Mouse (Mus musculus): ENCODE results near the gene Rai2.
"Not testable (repeated sequence)": the region's sequence is repeated elsewhere in the genome, so short reads cannot be mapped to it uniquely, and the experiment has no call there.

Gene Rai2

GRCm38 (mm10) chrX:161716865-161717763 is at the start of gene Rai2:
Rai2 (plus strand) TSS chrX:161717069.
- DNase-seq, result peak; percentile 39

- DNase-seq, result no peak
Measured at GRCm38 (mm10) chrX:161689336-161689735, 27.5 kb upstream of the Rai2 start.

- no peak for DNase-seq
Measured at GRCm38 (mm10) chrX:161716503-161716864, 385 bp upstream of the Rai2 start.

GRCm38 (mm10) chrX:161717764-161718382 is 1.0 kb downstream of the Rai2 start:
- DNase-seq, result peak; percentile 18

GRCm38 (mm10) chrX:161718548-161718947 is 1.7 kb downstream of the Rai2 start:
- DNase-seq, result no peak

- DNase-seq, result no peak
Measured at GRCm38 (mm10) chrX:161721082-161721481, 4.2 kb downstream of the Rai2 start.

- no peak for DNase-seq
Measured at GRCm38 (mm10) chrX:161723391-161723808, 6.5 kb downstream of the Rai2 start.

- no peak for DNase-seq
Measured at GRCm38 (mm10) chrX:161726257-161726656, 9.4 kb downstream of the Rai2 start.

GRCm38 (mm10) chrX:161728507-161728906 is 11.6 kb downstream of the Rai2 start:
- no peak for DNase-seq

- no peak for DNase-seq
Measured at GRCm38 (mm10) chrX:161730026-161730425, 13.2 kb downstream of the Rai2 start.

- no peak for DNase-seq
Measured at GRCm38 (mm10) chrX:161731859-161732258, 15.0 kb downstream of the Rai2 start.

- DNase-seq, result no peak
Measured at GRCm38 (mm10) chrX:161733581-161734309, 16.9 kb downstream of the Rai2 start.

GRCm38 (mm10) chrX:161734310-161734676 is 17.4 kb downstream of the Rai2 start:
- DNase-seq, result no peak

- no peak for DNase-seq
Measured at GRCm38 (mm10) chrX:161739374-161739773, 22.5 kb downstream of the Rai2 start.

GRCm38 (mm10) chrX:161743080-161743479 is 26.2 kb downstream of the Rai2 start:
- DNase-seq, result no peak

- no peak for DNase-seq
Measured at GRCm38 (mm10) chrX:161745296-161745695, 28.4 kb downstream of the Rai2 start.

- no peak for DNase-seq
Measured at GRCm38 (mm10) chrX:161747337-161747736, 30.5 kb downstream of the Rai2 start.

GRCm38 (mm10) chrX:161753514-161753913 is 36.6 kb downstream of the Rai2 start:
- DNase-seq, result no peak

GRCm38 (mm10) chrX:161776321-161776962 is 59.6 kb downstream of the Rai2 start:
- DNase-seq, result peak; percentile 4

GRCm38 (mm10) chrX:161780321-161781034 is 63.6 kb downstream of the Rai2 start:
- peak; percentile 4 for DNase-seq

- DNase-seq, result peak; percentile 15
Measured at GRCm38 (mm10) chrX:161790182-161790581, 73.3 kb downstream of the Rai2 start.

GRCm38 (mm10) chrX:161826186-161826585 is 109.3 kb downstream of the Rai2 start:
- DNase-seq, result not testable (repeated sequence)
